Mouse (Mus musculus): ENCODE measurements around the gene Mthfd1l. TPM values are rescaled to one million over a fixed set of nuclear protein-coding genes. Genes with fewer than 3 reads are reported as not detected.

Mthfd1l gene
- total RNA-seq, 4 experiments from 2014 or later = 0.72 to 1.9 (median 1.2) TPM

- peak; percentile 37 for DNase-seq (ENCODE audit: low spot score)
Observed at GRCm38 (mm10) chr10:4151862-4152776, 179.2 kb downstream of the Mthfd1l start.

- no peak for DNase-seq (ENCODE audit: low spot score)
Observed at GRCm38 (mm10) chr10:4153031-4153430, 180.1 kb downstream of the Mthfd1l start.

GRCm38 (mm10) chr10:4154035-4154434 lies 181.1 kb downstream of the Mthfd1l start:
- no peak for DNase-seq (ENCODE audit: low spot score)

- peak; percentile 33 for DNase-seq (ENCODE audit: low spot score)
Observed at GRCm38 (mm10) chr10:4155521-4155920, 182.6 kb downstream of the Mthfd1l start.

GRCm38 (mm10) chr10:4158533-4158932 lies 185.6 kb downstream of the Mthfd1l start:
- no peak for DNase-seq (ENCODE audit: low spot score)

- no peak for DNase-seq (ENCODE audit: low spot score)
Observed at GRCm38 (mm10) chr10:4159541-4160090, 186.7 kb downstream of the Mthfd1l start.

- no peak for DNase-seq (ENCODE audit: low spot score)
Observed at GRCm38 (mm10) chr10:4160242-4160785, 187.4 kb downstream of the Mthfd1l start.

- DNase-seq (ENCODE audit: low spot score) = no peak
Observed at GRCm38 (mm10) chr10:4162049-4162448, 189.1 kb downstream of the Mthfd1l start.

- DNase-seq (ENCODE audit: low spot score) = no peak
Observed at GRCm38 (mm10) chr10:4162976-4163375, 190.1 kb downstream of the Mthfd1l start.

GRCm38 (mm10) chr10:4164681-4165080 lies 191.8 kb downstream of the Mthfd1l start:
- DNase-seq (ENCODE audit: low spot score) = peak; percentile 42

- no peak for DNase-seq (ENCODE audit: low spot score)
Observed at GRCm38 (mm10) chr10:4168222-4168798, 195.4 kb downstream of the Mthfd1l start.

- no peak for DNase-seq (ENCODE audit: low spot score)
Observed at GRCm38 (mm10) chr10:4174229-4174628, 201.3 kb downstream of the Mthfd1l start.

GRCm38 (mm10) chr10:4174717-4175116 lies 201.8 kb downstream of the Mthfd1l start:
- peak; percentile 36 for DNase-seq (ENCODE audit: low spot score)

- no peak for DNase-seq (ENCODE audit: low spot score)
Observed at GRCm38 (mm10) chr10:4177285-4177684, 204.4 kb downstream of the Mthfd1l start.

- peak; percentile 57 for DNase-seq (ENCODE audit: low spot score)
Observed at GRCm38 (mm10) chr10:4179049-4179790, 206.3 kb downstream of the Mthfd1l start.

- DNase-seq (ENCODE audit: low spot score) = peak; percentile 31
Observed at GRCm38 (mm10) chr10:4181953-4182352, 209.0 kb downstream of the Mthfd1l start.

- no peak for DNase-seq (ENCODE audit: low spot score)
Observed at GRCm38 (mm10) chr10:4182406-4182805, 209.5 kb downstream of the Mthfd1l start.

- peak; percentile 61 for DNase-seq (ENCODE audit: low spot score)
Observed at GRCm38 (mm10) chr10:4188614-4189402, 215.9 kb downstream of the Mthfd1l start.

- no peak for DNase-seq (ENCODE audit: low spot score)
Observed at GRCm38 (mm10) chr10:4189422-4189821, 216.5 kb downstream of the Mthfd1l start.

GRCm38 (mm10) chr10:4198978-4199377 lies 226.1 kb downstream of the Mthfd1l start:
- no peak for DNase-seq (ENCODE audit: low spot score)

GRCm38 (mm10) chr10:4199926-4200325 lies 227.0 kb downstream of the Mthfd1l start:
- no peak for DNase-seq (ENCODE audit: low spot score)

Measured in heart, adult 8-10 months (tissue).